Mouse (Mus musculus) brown adipose tissue, adult 24 weeks (tissue): ENCODE data around the gene Emp1. TPM values are rescaled to one million over a fixed set of nuclear protein-coding genes. Genes with fewer than 3 reads are reported as not detected.

Source experiments
- H3K27ac ChIP-seq: fragments of 200-500 bp; replicated peaks from 2 replicates; pipeline ENCODE4 v1.5.1; 2012; ENCODE audit warnings: low read depth, mild to moderate bottlenecking, low read length
- H3K4me1 ChIP-seq: fragments of 200-500 bp; 2 replicates; pipeline ENCODE4 v1.6.1; 2012; ENCODE audit warnings: low read length, mixed read lengths; ENCODE audit not compliant: control insufficient read depth, insufficient read depth, insufficient read length
- H3K4me3 ChIP-seq: fragments of 200-500 bp; 2 replicates; pipeline ENCODE4 v1.5.1; 2012; ENCODE audit warnings: low read depth, mild to moderate bottlenecking, low read length, moderate library complexity; ENCODE audit not compliant: insufficient read depth
- polyA plus RNA-seq: library from polyadenylated mRNA; stranded (reverse); fragments of >200 nt; gene quantifications from 2 replicates; pipeline ENCODE4 v1.2.4, GENCODE M21; 2012; ENCODE audit not compliant: missing spikeins, insufficient read depth, insufficient read length

Emp1 gene
- polyA plus RNA-seq, 1 experiment, result 42.9 TPM

DNA sequence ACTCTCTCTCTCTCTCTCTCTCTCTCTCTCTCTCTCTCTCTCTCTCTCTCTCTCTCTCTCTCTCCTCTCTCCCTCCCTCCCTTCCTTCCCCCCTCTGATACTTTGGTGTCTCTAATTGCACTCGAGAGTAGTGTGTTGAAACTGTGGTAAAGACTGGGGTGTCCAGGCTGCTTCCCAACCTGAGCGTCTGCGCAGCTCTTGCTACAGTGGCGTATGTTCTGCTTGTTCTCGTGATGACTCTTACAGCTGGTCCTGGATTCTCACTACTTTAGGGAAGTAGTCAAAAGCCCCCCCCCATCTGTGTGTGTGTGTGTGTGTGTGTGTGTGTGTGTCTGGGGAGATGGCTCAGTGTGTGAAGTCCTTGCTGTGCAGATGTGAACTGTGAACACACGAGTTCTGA, 50.3 kb downstream of the Emp1 start:
- no peak overlapping the region for H3K27ac ChIP-seq
- no peaks in the 10 kb centered on the region for H3K4me1 ChIP-seq
- no peak overlapping the region for H3K4me3 ChIP-seq

DNA sequence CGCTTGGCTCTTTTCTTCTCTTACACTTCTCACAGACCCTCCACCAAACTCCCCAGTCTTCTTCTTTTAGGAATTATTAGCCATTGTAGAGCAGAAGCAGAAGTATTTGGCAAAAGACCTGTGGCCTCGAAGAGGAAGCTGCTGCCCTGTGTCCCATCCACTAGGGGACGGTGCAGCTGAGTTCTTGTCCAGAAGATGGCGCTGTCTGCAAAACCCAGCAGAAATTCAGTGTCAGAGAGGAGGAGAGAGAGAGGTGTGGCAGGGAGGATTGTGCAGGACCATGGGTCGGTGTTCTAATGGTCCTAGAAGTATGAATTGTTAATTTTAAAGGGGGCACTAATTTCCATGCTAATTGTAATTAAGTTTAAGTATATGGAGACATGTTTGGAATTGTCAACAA, 55.1 kb downstream of the Emp1 start:
- Histone ChIP-seq H3K4me3 (no peak overlapping the region), H3K27ac (no peak overlapping the region), H3K4me1 (no peaks in the 10 kb centered on the region)

DNA sequence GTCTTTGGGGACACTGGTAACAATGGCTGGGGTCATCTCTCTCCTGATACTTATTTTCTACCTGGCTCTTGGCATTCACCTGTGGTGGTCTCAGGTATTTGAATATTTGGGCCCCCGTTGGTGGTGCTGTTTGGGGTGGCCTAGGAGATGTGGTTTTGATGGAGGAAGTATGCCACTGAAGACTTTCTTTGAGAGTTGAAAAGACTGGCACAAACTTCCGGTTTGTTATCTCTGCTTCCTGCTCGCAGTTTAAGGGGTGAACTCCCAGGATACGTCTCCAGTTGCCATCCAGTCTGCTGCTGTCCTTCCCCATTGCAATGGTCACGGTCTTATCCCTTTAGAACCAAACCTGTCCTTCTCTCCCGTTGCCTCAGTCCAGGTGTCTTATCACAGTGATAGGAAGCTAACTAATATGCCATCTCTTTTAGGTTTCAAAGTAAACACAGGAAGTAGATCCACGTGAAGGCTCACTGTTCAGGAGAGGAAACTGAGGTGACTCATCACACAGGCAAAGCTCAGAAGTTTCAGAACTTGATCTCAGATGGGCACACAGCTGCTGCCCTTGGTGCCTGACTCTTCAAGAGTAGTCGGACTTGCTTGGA, 56.0 kb downstream of the Emp1 start:
- Histone ChIP-seq H3K4me1 (no peaks in the 10 kb centered on the region), H3K4me3 (no peak overlapping the region), H3K27ac (no peak overlapping the region)

DNA sequence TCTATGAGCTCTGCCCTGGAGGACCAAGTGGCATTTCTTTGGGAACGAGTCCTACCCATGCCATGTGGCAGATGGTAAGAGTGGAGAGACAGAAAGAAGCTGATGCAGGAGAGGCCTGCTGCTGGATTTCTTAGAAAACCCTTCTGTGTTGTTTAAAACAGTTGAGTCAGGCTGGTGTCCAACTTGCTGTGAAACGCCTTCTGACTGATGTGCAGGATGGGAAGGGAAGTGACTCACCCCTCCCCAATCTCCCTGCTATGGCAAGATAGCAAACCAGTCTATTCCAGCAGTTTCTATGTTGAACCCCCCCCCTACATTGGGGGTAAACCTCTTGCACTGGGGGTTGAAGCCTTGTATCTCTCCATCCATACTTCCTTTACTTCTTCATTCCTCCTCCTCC, 65.9 kb downstream of the Emp1 start:
- Histone ChIP-seq H3K4me3 (no peak overlapping the region), H3K4me1 (no peaks in the 10 kb centered on the region), H3K27ac (no peak overlapping the region)

DNA sequence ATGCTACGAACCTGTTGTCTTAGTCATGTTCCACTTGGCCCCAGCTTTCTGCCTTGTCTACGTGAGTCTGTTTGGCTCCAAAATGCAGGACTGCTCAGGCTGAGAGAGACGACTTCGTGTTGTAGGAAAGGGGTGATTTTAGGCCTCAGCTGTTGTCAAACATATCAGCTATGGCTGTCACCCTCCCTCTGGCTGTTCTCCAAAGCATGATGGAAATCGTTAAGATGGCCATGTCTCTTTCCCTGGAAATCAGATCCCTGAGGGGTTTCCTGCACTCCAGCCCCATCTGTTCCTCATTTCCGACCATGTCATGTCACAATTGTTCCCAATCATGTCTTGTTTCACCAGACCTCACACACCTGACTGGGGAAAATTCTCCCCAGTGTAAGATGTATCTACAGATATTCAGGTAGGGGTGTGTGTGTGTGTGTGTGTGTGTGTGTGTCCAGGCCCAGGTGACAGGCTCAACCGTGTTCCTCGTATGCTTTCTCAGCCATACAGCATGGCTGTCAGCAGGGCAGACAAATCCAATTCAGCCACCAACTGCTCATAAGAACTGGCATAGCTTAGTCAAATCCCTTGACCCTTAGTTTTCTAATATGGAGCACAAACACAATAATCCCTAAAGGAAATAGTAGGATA, 67.0 kb downstream of the Emp1 start:
- Histone ChIP-seq H3K4me3 (no peak overlapping the region), H3K27ac (no peak overlapping the region), H3K4me1 (no peaks in the 10 kb centered on the region)

DNA sequence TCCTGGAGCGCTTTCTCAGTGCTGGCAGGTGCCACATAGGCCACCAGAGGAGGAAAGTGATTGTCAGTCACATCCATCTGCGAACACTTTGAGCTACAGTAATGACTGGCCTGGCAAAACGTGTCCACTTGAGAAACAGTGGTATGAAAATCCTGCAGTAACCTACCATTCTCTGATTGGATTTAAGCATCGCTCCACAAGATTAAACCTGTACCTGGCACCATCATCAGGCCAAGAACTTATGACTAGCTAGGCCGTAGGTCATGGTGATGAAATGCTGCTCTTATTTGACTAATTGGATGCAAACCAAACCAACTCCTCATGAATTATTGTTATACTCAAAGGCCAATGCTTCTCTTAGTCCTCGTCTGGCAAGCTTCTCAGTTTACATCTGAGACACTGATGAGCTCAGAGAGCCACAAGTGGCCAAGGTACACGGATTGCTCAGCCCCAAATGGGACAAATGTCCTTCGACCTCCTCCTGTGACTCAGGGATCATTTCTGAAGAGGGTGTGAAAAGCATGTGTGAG, 68.2 kb downstream of the Emp1 start:
- H3K27ac ChIP-seq, result no peak overlapping the region
- no peaks in the 10 kb centered on the region for H3K4me1 ChIP-seq
- H3K4me3 ChIP-seq, result no peak overlapping the region

Other genes with a start within 250 kb of the Emp1 start
- not detected in 2 replicates for gene Gprc5d, start 244.3 kb upstream of the Emp1 start, polyA plus RNA-seq
- gene Fam234b, start 164.6 kb upstream of the Emp1 start, polyA plus RNA-seq, result 2.1 and 3.7 TPM in 2 replicates
- gene Hebp1, start 164.5 kb upstream of the Emp1 start, polyA plus RNA-seq, result 63.2 and 64.6 TPM in 2 replicates
- not detected in 2 replicates for gene Gsg1, start 108.2 kb upstream of the Emp1 start, polyA plus RNA-seq
- gene Pbp2, start 52.1 kb upstream of the Emp1 start, polyA plus RNA-seq, result not detected in 2 replicates